In the genomic region with DNA sequence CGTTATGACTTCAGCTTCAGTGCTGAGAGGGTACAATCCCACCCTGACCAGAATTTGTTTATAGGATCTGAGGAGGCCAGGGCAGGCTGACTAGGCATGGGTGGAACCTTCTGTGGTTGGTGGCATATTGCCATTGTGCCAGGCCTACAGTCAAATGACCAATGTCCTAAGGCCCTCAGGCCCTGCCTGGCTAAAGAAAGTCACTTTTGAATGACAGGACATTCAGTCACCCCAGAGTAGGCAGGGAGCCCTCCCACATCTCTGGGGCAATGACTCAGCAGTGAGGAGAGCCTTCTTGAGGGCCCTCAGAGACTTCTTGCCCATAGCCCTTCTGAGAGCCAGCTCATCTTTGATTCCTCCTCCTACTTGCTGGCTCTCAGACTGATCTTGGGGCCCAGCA, we compare ENCODE assay signal across 27 mouse cellular contexts.
DNase-seq lines count a peak whose midpoint lies in the region; ATAC-seq and TF ChIP-seq lines count a peak whose summit lies in the region.
"Had no signal": no experiment of that assay in that cellular context is flagged by ENCODE, and none has a peak within 500 bp of the region (broad histone marks: within the 10 kb centered on the region; RNA-seq: fewer than 3 reads in every experiment).

No protein-coding gene starts in this region.

- H3K27me3 ChIP-seq in C2C12 (ENCODE audit: control insufficient read depth, insufficient read depth, insufficient read length) (no peaks in the 10 kb centered on the region), myocyte (ENCODE audit: control insufficient read depth, insufficient read depth, insufficient read length) (no peaks in the 10 kb centered on the region)
- no peaks in the 10 kb centered on the region for H3K27me3 ChIP-seq in forebrain, embryonic 13.5 days
- H3K27me3 ChIP-seq: embryonic facial prominence, embryonic 12.5 days; embryonic facial prominence, embryonic 15.5 days; heart, embryonic 13.5 days; hindbrain, embryonic 12.5 days; hindbrain, embryonic 15.5 days had no signal

- peak; percentile 84 for DNase-seq in 3T3-L1 (ENCODE audit: low read depth, low spot score)
- DNase-seq in adipocyte (ENCODE audit: low spot score): peak; percentile 43
- no peak for DNase-seq in frontal cortex, adult 2 months (ENCODE audit: extremely low spot score in 1 of 2, low spot score in 1 of 2)
- DNase-seq in cerebellum, adult 9-11 months: no peak
- DNase-seq: adrenal gland, adult 8-10 months; adrenal gland, postnatal 25 days; cerebellum, adult 18-20 months; cerebellum, adult 9-10 months; cerebellum, postnatal 25 days; forebrain, postnatal 0 days; gastrocnemius, postnatal 25 days; heart, adult 2 months; heart, postnatal 14 days; kidney, adult 2 months had no signal

- WGBS in forebrain, embryonic 13.5 days: 84% methylated on average over 1 of the region's 1 CpGs

- no peaks in the 10 kb centered on the region for H3K9me3 ChIP-seq in forebrain, embryonic 13.5 days (replicated peaks)
- H3K9me3 ChIP-seq: embryonic facial prominence, embryonic 12.5 days; embryonic facial prominence, embryonic 15.5 days; forebrain, embryonic 10.5 days; heart, embryonic 10.5 days; hindbrain, embryonic 12.5 days had no signal

- TF ChIP-seq POLR2A in myocyte (IDR thresholded peaks at IDR 0.05; ENCODE audit: insufficient read length, low read depth): no peak

- H3K4me3 ChIP-seq in C2C12 (ENCODE audit: insufficient read depth, poor library complexity, severe bottlenecking) (no peak overlapping the region), myocyte (no peak overlapping the region)
- H3K4me3 ChIP-seq in forebrain, embryonic 13.5 days: no peak overlapping the region
- H3K4me3 ChIP-seq: embryonic facial prominence, embryonic 12.5 days; embryonic facial prominence, embryonic 15.5 days; erythroblast, embryonic 14.5 days; forebrain, embryonic 10.5 days; heart, adult 2 months; heart, embryonic 10.5 days; heart, embryonic 13.5 days; hindbrain, embryonic 12.5 days; hindbrain, embryonic 15.5 days had no signal

- H3K27ac ChIP-seq in forebrain, embryonic 13.5 days: no peak overlapping the region
- H3K27ac ChIP-seq: embryonic facial prominence, embryonic 12.5 days; embryonic facial prominence, embryonic 15.5 days; forebrain, embryonic 10.5 days; heart, adult 2 months; heart, embryonic 10.5 days; heart, embryonic 13.5 days; hindbrain, embryonic 12.5 days; hindbrain, embryonic 15.5 days had no signal

- no peaks in the 10 kb centered on the region for H3K79me3 ChIP-seq in C2C12 (ENCODE audit: low read depth)

- H3K36me3 ChIP-seq in C2C12 (ENCODE audit: control insufficient read depth, insufficient read depth): no peaks in the 10 kb centered on the region
- no peaks in the 10 kb centered on the region for H3K36me3 ChIP-seq in myocyte (ENCODE audit: control insufficient read depth, insufficient read depth)
- H3K36me3 ChIP-seq in forebrain, embryonic 13.5 days (ENCODE audit: poor library complexity, severe bottlenecking): no peaks in the 10 kb centered on the region
- H3K36me3 ChIP-seq: embryonic facial prominence, embryonic 12.5 days; embryonic facial prominence, embryonic 15.5 days; forebrain, embryonic 10.5 days; heart, embryonic 10.5 days; heart, embryonic 13.5 days; hindbrain, embryonic 12.5 days; hindbrain, embryonic 15.5 days had no signal

- H3K79me2 ChIP-seq in C2C12 (ENCODE audit: control insufficient read depth, insufficient read depth) (no peaks in the 10 kb centered on the region), myocyte (ENCODE audit: control insufficient read depth, insufficient read depth) (no peaks in the 10 kb centered on the region)

- no peak for TF ChIP-seq CTCF in C2C12 (IDR thresholded peaks at IDR 0.05; ENCODE audit: control insufficient read depth, insufficient read depth, insufficient read length)

- H3K4me2 ChIP-seq in myocyte (ENCODE audit: low read depth): peak overlapping the region; percentile 39
- no peak overlapping the region for H3K4me2 ChIP-seq in forebrain, embryonic 13.5 days
- H3K4me2 ChIP-seq: embryonic facial prominence, embryonic 12.5 days; embryonic facial prominence, embryonic 15.5 days; heart, embryonic 13.5 days; hindbrain, embryonic 12.5 days; hindbrain, embryonic 15.5 days had no signal

- H3K9ac ChIP-seq in forebrain, embryonic 13.5 days: no peak overlapping the region
- H3K9ac ChIP-seq: embryonic facial prominence, embryonic 12.5 days; embryonic facial prominence, embryonic 15.5 days; forebrain, postnatal 0 days; heart, embryonic 13.5 days; hindbrain, embryonic 12.5 days; hindbrain, embryonic 15.5 days had no signal

- no peaks in the 10 kb centered on the region for H3K4me1 ChIP-seq in forebrain, embryonic 13.5 days
- H3K4me1 ChIP-seq: embryonic facial prominence, embryonic 12.5 days; embryonic facial prominence, embryonic 15.5 days; forebrain, embryonic 10.5 days; heart, embryonic 10.5 days; heart, embryonic 13.5 days; hindbrain, embryonic 12.5 days; hindbrain, embryonic 15.5 days had no signal

- no peak for ATAC-seq in forebrain, embryonic 13.5 days
- ATAC-seq: forebrain, embryonic 14.5 days; forebrain, postnatal 0 days; intestine, postnatal 0 days had no signal

- no peak overlapping the region for H3ac ChIP-seq in C2C12 (ENCODE audit: control insufficient read depth, insufficient read length, low read depth)
- no peak overlapping the region for H3ac ChIP-seq in myocyte (ENCODE audit: control insufficient read depth, insufficient read length)

TF ChIP-seq in C2C12, 6 proteins besides CTCF, POLR2A, EP300 and RAD21:
- TF ChIP-seq MAX (IDR thresholded peaks at IDR 0.05) (no peak), USF1 (IDR thresholded peaks at IDR 0.05; ENCODE audit: low read depth) (no peak), FOSL1 (IDR thresholded peaks at IDR 0.05; ENCODE audit: insufficient read depth, low read length, poor library complexity, severe bottlenecking) (no peak), MYOD1 (IDR thresholded peaks at IDR 0.05; ENCODE audit: control insufficient read depth, insufficient read length, low read depth) (peak; percentile 13)

TF ChIP-seq in myocyte, 11 proteins besides CTCF, POLR2A, EP300 and RAD21:
- peak; percentile 60 for TF ChIP-seq SRF (IDR thresholded peaks at IDR 0.05; ENCODE audit: control insufficient read depth, insufficient read length, low read depth)
- TF ChIP-seq CEBPB (IDR thresholded peaks at IDR 0.05; ENCODE audit: insufficient read depth, poor library complexity, severe bottlenecking): no peak
- no peak for TF ChIP-seq MYOG (IDR thresholded peaks at IDR 0.05; ENCODE audit: control insufficient read depth in 1 of 3, insufficient read depth in 1 of 3, insufficient read length in 2 of 3, low read depth in 2 of 3)
- no peak for TF ChIP-seq POLR2AphosphoS2 (IDR thresholded peaks at IDR 0.05; ENCODE audit: insufficient read length, low read depth)

Comparison
In these comparisons a context has a peak if more than half of its experiments do, and no peak if none do; other contexts are left out.
1. DNase-seq: peak in 3T3-L1 (single experiment) and adipocyte (single experiment); none in frontal cortex, adult 2 months (0 of 2) and cerebellum, adult 9-11 months (single experiment).